Mouse (Mus musculus) lung, postnatal 36 days (tissue): Measurements from ENCODE around the gene Mlip.

Source experiments
- DNase-seq: peaks from one replicate; pipeline ENCODE4 v3.0.0; 2022; ENCODE audit warnings: mixed read lengths

Gene Mlip

DNA sequence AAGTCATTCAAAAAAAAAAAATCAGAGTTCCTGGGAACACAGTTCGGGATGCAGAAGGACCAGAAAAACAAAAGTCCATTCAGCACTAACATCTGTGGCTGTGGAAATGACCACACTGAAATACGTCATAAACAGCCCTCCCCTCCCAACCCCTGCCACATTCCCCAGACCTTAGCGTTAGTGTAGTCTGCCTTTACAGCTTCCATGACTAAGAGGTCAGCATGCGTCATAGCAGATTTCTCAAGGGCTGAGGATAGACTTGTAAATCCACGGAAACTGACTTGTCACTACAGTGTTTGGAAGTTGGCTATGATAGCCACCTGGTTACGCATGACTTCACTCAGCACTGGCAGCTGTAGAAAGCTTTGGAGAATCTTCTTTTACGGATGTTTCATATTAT, 8.5 kb downstream of the Mlip start:
- no peak for DNase-seq

DNA sequence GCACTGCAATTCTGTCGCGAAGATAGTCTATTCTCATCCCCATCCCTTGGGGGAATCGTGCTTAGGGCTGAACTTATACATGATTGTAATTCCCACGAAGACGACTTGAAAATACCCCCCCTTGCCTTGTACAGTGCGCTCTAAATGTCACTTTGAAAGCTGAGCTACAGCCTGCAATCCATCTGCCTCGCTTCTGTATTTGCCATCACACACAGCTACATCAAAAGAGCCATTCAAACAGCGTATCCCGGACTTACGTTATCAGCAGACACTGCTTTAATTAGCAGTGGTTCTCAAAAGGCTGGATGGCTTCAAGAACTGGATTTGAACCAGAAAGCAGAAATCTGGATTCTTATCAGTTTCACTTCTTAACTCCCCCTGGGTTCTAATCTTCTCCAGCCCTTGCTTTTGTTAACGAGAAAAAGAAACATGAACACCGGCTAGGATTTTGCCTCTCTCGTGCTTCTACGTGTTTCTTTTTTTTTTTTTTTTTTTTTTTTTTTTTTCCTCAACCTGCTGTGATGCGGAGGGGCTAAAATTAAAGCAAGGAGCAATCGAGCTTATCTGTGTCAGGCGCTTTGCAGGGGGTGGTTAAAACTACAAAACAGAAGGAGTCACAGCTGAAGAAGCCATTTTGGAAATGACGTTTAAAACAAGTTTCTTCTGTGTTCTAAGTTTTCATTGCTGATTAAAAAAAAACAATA, 12.5 kb downstream of the Mlip start:
- no peak for DNase-seq

DNA sequence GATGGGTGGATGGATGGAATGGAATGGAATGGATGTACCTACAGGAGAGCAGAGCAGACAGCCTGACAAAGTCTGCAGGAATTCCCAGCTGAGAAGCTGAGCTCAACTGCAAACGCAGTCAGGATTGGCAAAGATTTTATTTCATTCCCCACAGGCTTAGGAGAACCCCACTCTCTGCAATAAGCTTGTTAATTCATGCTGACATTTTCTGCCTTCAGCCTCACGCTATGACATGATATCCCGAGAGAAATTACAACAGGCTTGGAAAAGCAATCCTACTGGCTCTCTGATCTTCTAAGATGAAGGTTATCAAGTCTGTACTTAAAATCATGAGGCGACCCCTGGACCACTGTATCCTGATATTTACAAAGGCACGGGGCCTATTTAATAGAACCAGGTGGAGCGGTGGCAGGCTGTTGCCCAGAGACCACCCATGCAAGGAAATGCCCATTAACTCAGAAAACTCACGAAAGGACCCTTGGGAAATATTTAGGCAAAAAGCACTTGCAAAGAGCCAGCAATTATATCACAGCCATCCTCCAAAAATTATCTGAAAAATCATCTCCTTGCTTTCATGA, 13.1 kb downstream of the Mlip start:
- no peak for DNase-seq

DNA sequence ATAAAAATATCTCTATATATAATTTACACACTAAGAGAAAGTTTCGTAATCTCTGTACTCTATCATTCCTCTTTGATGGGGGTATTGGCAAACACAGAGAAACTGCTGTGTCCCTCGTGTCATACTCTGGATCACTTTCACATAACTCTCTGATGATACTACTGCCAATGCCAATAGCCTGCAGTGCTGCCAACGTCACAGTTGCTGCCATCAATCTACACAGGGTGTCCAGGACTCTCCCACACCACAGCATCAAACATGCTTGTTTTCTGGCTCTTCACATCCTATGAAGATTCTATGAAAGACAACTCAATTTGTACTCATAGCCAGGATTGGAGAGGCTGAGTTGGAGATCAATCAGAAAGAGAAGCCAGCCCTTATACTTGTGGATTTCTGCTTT, 17.4 kb downstream of the Mlip start:
- DNase-seq = no peak

DNA sequence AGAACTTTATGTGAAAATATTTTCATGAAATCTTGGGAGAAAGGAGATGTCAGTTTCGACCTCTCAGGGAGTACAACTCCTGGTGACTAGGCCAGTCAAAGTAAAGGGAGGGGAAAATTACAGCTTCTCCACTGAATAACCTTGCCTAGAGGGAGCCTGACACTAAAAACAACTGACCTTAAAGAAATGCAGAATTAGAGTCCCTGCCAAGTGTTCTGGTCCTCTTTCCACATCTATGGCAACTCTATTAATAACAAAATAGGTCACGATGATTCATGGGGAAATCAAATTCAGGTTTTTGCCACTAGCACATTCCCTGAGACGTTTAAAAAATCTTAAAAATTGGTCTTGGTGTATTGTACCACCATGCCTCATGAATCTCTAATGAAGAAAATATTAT, 34.4 kb downstream of the Mlip start:
- no peak for DNase-seq

DNA sequence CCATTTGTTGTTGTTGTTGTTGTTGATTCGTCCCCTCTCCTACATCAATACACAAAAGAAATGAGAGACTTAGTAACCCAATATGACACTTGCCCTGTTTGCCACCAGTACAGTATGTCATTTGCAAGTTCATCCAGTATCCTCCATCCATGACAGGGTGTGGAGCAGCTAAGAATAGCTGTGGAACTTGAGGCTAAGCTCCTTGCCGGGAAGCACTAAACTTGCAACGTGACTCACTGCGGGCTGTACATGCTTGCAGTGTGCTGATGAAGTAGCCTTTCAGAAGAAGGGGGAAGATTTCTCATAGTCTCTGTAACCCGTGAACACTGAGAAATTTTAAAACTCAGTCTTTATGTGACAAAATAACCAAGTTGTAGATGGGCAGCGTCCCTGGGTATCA, 42.2 kb downstream of the Mlip start:
- no peak for DNase-seq

DNA sequence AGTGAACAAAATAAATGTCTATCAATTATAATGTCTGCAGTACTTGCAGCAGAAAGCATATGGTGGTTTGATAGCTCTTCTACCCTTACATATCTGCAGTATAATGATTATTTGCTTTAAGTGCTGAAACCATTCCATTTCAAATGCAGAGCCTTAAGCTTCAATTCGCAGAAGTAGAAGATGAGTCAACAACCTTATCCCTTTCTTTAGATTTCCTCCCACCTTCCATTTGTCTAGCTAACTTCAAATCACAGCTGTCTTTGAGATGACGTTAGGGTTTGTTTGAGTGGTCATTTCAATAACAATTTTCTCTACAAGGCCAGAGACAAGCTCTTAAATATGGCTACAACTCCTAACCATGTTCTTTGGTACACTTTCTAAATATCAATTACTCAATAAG, 47.4 kb downstream of the Mlip start:
- no peak for DNase-seq

DNA sequence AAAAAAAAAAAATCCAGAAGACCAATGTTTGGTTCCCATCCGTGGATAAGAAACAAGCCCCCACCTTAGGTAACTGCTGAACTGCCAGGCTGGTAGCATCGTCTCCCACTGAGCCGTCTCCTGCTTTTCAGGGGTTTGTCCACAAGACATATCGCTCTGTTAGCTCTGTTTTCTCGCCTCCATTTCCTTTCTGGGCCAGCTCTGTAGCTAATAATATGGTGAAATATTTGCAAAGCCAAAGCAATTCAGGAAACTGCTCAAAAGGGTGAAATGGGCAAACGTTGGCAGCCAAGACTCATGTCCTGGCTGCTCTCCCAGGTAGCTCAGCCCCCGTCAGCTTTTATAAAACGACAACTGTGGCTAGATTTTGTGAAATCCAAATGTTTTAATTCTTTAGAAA, 50.4 kb downstream of the Mlip start:
- no peak for DNase-seq

DNA sequence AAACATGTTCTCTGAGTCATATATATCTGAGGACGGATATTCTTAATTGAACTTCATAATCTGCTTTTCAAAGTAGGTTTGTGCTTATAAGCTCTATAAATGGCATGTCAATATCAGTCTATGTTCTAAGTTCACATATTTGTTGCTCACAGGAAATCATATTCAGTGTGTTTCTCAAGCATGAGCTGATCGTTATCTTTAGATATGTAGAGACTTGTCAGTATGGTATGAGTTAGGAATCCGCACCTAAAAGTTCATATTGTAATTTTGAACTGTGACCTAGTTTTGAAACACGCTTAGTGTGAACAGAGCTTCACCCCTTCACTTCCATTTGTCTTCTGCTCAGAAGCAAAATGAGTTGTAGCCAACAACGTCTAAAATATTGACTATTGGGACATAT, 64.8 kb downstream of the Mlip start:
- no peak for DNase-seq

DNA sequence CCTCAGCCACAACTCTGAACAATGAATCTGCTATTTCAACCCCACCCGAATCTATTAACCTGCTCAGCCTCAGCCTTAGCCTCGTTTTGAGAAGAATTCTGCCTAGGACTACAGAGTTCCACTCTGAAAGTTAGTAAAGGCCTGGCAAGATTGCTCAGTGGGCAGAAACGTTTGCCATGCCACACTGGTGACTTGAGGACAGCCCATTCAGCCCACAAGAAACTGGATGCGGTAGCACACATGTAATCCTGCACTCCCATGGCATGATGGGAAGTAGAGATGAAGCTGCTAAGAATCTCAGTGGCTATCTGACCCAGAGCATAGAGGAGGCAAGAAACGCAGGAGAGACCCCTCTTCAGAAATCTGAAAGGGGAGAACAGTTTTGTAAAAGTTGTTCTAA, 73.4 kb downstream of the Mlip start:
- DNase-seq = no peak

DNA sequence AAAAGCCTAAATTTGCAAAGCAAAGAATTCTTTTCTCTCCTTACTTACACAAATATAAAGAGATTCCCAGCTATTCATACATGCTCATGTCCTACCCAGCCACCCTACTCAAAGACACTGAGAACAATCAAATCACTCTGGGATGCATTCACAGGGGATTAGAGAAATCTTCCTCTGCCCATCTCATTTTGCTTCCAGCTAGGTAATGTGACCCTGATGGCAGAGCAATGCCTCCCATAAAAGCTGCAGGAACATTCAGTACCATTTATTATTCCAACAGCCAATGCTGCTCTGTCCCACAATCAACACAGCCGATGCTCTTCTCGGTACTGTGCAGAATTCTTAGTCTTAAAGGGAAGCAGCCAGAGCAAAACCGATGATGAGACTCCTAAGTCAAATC, 74.7 kb downstream of the Mlip start:
- DNase-seq = no peak

DNA sequence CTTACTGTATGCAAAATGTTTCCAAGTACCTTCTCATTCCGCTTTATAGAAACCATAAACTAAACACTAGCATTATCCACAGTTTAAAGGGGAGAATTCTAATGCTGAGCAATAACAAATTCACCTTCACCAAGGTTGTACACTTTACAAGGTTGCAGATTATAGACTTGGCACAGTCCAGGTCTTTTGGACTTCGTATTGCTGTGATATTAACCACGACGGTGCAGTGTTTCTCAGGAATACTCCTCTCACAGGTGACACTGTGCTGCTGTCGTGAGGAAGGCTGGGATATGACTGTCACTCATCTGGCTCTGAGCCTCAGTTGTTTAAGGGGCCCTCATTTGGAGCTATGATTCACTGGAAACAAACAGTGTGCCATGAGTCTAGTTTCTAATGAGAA, 75.5 kb downstream of the Mlip start:
- DNase-seq = no peak

DNA sequence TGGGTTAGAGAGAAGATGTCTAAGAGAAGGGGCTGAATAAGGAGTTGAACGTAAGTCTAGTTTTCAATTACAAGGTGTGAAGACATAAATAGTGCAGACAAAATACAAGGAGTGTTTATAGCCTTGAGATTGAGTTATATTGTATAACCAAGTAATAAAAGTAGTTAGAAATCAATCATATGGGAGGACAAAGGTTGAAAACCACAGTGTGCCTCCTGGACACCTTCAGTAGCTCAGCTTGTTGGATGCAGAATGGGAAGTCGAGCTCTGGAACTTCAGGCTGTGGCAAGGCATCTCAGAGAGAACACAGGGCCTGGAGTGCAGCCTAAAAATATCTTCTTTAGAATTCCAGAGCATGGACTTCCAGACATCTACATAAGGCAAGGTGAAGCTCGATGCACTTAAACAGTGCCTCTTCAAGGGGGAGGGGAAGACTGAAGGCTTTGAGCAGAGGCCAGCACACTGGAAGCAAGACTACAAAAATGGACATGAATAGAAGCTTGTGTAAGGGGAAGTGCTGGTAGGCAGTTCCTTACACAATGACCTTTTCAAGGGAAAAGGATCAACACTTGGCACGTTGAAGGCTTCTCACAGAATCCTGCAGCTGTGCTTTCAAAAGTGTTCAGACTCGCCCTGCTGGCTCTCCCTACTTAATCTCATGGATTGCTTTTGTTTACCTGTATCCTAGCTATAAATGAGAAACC, 76.2 kb downstream of the Mlip start:
- peak; percentile 3 for DNase-seq

DNA sequence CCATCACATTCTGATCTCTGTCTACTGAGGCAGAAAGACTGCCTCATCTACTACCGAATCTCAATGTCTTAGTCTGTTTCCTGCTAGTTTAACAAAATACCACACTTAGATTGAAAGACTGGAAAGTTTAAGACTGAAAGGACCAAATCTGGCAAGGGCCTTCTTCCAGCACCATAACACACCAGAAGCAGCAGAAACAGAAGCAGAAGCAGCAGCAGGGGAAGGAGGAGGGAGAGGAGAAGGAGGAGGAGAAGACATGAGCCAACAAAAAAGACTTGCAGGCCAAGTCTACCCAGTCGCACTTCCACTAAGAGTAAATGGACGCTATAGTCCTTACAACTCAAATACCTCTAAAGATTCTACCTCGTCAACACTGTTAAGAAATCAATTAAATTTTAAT, 80.0 kb downstream of the Mlip start:
- DNase-seq = no peak

DNA sequence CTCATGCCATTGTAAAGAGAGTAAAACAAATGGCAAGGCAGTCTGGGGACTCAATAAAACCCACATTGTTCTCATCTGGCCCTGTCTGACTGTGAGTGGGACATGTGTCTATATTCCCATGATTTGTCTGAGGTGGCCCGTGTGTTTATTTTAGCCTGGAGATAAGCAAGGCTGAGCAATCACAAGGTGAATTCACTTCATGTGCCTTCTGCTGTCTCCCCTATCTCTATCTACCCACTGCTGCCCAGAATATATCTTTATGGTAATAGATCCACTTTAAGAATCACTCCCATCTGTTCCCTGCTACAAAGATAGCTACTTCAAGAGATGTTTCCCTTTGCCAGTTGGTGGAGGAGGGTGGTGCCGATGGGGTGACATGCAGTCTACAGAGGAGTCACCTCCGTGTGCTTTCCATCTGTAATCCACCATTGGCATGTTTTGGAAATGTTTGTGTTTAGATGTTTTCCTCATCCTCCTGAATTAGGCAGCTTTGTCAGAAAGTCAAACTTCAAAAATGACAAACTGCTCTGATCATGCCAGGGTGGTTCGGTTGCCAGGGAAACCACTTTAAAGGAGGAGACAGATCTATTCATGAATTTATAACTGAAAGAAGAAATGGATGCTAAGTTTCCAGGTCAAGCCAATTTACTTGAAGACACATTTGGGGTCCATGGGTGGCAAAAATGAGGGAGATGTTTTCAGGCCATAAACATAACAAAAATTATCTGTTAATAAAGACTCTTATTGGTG, 87.3 kb downstream of the Mlip start:
- DNase-seq = no peak

DNA sequence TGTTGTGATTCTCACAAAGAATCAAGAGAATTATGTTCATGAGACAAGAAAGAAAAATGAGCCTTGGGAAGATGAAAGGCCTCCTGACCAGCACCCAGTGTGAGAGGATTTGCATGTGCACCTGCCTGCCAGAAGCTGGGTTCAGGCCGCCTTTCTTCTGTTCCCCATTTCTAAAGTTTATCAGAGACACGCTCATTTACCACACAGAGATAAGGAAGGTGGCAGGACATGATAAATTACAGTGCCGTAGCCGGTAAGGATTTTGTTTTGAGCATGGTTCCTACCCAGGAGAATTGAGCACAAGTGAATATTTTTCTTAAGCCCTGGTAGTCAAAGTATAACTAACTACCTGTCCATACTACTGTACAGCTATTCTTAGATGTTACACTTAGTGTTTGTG, 93.7 kb downstream of the Mlip start:
- no peak for DNase-seq

DNA sequence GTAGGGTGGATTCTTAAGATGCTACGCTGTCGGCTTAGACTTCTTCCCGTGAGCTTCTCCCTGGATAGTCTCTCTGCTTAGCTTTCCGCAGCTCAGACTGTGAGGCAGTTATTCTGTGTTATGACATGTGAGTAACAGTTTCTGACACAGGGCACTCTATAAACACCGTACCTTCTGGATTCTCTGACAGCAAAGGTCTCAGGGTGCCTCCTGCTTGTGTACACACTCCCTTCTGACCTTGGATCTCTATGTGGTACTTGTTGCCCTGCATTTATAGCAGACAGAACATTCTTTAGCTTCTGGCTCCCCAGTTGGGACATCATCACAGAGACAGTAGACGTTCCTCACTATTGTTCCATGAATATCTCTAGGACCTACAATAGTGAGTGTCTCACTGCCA, 94.5 kb downstream of the Mlip start:
- no peak for DNase-seq

DNA sequence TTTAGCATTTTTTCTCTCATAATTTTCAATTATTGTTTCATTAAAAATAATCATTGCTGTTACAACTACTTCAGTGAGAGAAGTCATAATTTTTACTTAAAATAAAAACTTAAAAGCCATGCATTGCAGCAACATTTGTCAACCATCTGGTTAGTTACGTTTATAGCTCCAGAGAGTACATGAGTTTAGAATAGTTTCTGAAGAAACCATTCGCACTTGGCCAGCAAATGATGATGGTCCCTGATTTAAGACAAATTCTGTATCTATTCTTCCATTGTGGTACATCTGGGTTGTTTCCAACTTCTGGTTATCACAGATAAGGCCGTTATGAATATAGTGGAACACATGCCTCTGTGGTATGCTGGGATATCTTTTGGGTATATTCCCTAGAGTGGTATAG, 98.3 kb downstream of the Mlip start:
- DNase-seq = no peak

DNA sequence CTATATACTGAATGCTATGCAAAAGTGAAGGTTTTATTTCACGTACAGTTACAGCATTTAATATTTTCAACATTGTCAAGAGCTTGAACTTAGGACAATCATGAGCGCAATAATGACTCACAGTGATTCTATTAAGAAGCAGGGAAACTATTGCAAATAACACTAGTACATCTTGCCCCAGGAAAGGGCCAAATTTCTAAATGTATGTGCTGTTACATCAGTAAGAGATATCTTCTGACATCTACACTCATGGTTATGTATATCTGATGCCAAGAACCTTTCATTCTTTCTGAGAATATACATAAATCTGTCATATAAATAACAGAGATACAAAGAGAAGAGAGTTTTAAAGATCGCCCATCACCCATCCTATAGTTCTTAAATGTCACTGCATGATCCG, 100.0 kb downstream of the Mlip start:
- DNase-seq = no peak

DNA sequence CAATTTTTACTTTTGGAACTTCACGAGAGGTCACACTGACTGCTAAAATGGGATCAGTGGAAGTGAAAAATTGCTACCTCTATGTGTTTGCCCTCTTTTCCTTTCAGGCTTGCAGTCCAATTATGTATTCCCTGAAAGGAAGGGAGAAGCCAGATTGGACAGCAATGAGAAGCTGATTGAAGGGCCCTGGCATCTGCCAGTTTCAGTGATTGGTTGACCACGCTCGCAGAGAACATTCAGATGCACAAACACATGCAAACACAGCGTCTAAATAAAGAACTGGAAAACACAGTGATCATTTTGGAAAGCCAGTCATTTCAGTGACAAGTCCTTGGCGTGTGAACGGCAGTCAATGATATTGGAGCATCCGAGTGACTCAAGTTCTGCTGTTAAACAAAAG, 100.6 kb downstream of the Mlip start:
- DNase-seq = no peak

DNA sequence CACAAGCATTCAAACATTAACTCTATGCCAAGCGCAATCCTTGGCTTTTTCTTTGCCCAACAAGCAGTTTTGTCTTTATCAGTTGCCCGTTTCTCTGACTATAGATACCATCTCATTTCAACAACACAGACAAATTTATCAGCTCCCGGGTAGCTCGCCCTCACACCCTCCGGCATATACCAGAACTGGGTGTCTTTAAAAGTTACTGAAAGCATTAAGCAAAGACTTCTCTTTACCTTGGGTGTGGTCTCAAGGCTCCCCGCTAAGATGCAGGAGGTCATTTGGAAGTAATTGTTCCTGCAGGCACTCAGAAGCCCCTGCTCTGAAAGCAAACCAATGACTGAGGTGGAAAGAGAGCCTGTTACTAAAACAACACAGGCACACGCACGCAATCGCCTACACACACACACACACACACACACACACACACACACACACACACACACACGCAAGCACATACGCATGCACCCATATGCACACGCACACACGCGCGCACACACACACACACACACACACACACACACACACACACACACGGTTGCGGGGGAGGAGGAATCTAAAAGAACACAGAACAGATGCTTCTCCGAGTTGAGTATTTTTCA, 101.2 kb downstream of the Mlip start:
- DNase-seq = no peak

DNA sequence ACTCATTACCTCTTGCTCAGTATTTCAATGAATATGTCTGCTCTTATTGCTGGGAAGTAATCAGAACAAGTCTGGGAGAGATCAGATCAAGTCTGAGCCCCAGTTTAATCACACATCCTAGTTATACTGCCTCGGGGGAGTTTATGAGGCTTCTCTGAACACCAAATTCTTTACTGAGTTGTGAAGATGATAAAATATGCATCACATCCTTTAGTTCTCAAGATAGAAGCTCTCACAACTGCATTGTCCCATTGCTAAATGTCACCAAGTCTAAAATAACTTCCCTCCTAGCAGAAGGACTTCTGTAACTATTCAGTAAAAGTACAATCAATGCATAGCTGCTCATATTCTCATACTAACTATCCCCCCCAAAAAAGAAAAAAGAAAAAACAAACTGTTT, 154.5 kb downstream of the Mlip start:
- no peak for DNase-seq

DNA sequence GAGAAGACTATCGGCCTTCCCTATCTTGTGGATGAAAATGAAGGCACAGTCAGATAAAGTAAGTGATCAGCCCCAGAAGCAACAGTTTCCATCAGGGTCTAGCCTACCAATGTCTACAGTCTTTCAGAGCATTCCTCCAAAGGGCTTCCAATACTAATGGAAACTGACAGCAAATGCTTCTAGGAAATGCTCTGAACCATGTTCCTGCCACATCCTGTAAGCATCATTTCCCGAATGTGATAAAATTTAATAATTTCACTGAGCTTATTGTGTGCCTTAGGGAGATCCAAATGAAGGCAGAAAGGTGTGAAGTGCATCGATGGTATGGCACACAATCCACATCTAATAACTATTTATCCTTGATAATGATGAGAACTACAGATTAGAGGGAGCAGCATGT, 173.3 kb downstream of the Mlip start:
- DNase-seq = no peak

DNA sequence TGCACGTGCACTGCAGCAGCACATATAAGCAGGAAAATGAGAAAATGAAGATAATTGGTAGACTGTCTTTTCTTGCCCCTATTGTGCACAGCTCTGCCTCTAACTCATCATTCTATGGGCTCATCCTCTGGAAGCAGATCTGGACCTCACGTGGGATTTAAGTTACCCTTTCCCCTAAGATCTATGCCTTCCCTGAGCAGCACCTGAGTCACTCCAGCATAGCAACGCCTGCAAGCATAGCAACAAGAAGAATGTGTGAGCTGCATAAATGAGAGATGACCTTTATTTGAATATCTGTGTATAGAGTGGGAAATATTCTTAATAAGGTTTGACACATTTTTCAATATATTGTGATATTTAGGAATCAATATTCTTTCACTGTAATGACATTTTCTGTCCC, 176.9 kb downstream of the Mlip start:
- no peak for DNase-seq
